In the genomic region with DNA sequence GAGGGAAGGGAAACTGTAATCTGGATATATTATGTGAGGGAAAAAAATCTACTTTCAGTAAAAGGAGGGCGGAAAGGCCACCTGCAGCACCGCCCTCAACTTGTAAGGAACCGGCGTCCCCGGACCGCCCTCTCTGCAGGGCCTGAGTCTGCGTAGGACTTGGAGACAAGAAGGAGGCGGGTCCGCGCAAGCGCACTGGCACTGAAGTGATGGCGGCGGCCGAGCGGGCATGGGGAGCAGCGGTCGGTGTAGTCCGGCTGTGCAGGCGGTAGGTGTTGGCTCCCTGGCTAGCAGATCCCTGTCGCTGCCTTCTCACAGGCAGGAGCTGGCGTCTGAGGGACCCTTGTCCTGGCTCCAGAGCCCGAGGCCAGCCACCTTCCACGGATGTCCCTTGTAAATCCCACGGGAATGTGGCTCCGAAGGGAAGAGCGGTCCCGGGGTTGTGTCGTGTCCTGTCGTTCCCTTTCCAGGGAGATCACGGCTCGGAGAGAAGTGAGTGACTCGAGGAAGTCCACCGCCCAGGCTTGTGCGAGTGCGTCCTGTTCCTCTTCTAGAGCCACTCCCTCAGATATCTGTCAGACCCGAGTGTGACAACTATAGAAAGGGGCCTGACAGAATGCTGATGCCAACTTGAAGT, we compare ENCODE assay signal across 8 mouse cellular contexts. TPM values are rescaled to one million over a fixed set of nuclear protein-coding genes. Genes with fewer than 3 reads are reported as not detected.
DNase-seq lines count a peak whose midpoint lies in the region; ATAC-seq lines count a peak whose summit lies in the region.

No protein-coding gene starts in this region.

- peak overlapping the region; percentile 94 for H3K9ac ChIP-seq in forebrain, embryonic 14.5 days (ENCODE audit: low read length)
- H3K9ac ChIP-seq in neural tube, embryonic 15.5 days (replicated peaks): peak overlapping the region; percentile 99

- under 1% methylated on average over 36 of the region's 36 CpGs for WGBS in forebrain, embryonic 14.5 days
- WGBS in neural tube, embryonic 15.5 days: under 1% methylated on average over 36 of the region's 36 CpGs

- peaks cover 4% of the 10 kb centered on the region; the same call in 1 of the 2 replicates for H3K36me3 ChIP-seq in forebrain, embryonic 14.5 days (ENCODE audit: control insufficient read depth, insufficient read depth, low read length)
- peaks cover 5% of the 10 kb centered on the region; the same call in 1 of the 2 replicates for H3K36me3 ChIP-seq in neural tube, embryonic 15.5 days

- H3K27me3 ChIP-seq in forebrain, embryonic 14.5 days (replicated peaks; ENCODE audit: control insufficient read depth, insufficient read depth, low read length): no peaks in the 10 kb centered on the region
- no peaks in the 10 kb centered on the region for H3K27me3 ChIP-seq in neural tube, embryonic 15.5 days (replicated peaks)

- peak overlapping the region; percentile 62 for H3K4me2 ChIP-seq in forebrain, embryonic 14.5 days (ENCODE audit: low read length)
- peak overlapping the region; percentile 62 for H3K4me2 ChIP-seq in neural tube, embryonic 15.5 days

- intact Hi-C loops in heart, postnatal 14 days (cut with DNase I): no loop called here

- H3K27ac ChIP-seq in forebrain, embryonic 14.5 days (ENCODE audit: low read depth, low read length): peak overlapping the region; percentile 82
- H3K27ac ChIP-seq in neural tube, embryonic 15.5 days (replicated peaks): peak overlapping the region; percentile 89

- H3K4me1 ChIP-seq in forebrain, embryonic 14.5 days (ENCODE audit: control insufficient read depth, insufficient read depth, low read length): peaks cover 3% of the 10 kb centered on the region; the same call in 1 of the 2 replicates
- peaks cover 25% of the 10 kb centered on the region for H3K4me1 ChIP-seq in neural tube, embryonic 15.5 days

- peak; percentile 99 for ATAC-seq in forebrain, embryonic 14.5 days
- peak; percentile 98 for ATAC-seq in neural tube, embryonic 15.5 days (ENCODE audit: low FRiP score)

- H3K4me3 ChIP-seq in forebrain, embryonic 14.5 days (ENCODE audit: low read depth, low read length): peak overlapping the region; percentile 80
- H3K4me3 ChIP-seq in neural tube, embryonic 15.5 days (replicated peaks): peak overlapping the region; percentile 81

- DNase-seq in ES-CJ7 (ENCODE audit: low read depth, low spot score): peak; percentile 98
- DNase-seq in cerebellum, adult 11 months: peak; percentile 93
- DNase-seq in forebrain, embryonic 14.5 days (ENCODE audit: low spot score): peak; percentile 96
- peak; percentile 96 to 97 for DNase-seq in heart, postnatal 14 days
- peak; percentile 93 for DNase-seq in layer of hippocampus, adult 11-12 months (ENCODE audit: low spot score)
- peak; percentile 94 to 97 for DNase-seq in lung, adult 18-20 months
- peak; percentile 94 for DNase-seq in testis, postnatal 14 days (ENCODE audit: low spot score)

- H3K9me3 ChIP-seq in forebrain, embryonic 14.5 days (replicated peaks; ENCODE audit: control insufficient read depth, low read length): no peaks in the 10 kb centered on the region
- no peaks in the 10 kb centered on the region for H3K9me3 ChIP-seq in neural tube, embryonic 15.5 days (replicated peaks)

RNA-seq across cellular contexts. Expression of gene Nfu1, which starts 0.8 kb away (rescaled TPM):
- polyA plus RNA-seq in forebrain, embryonic 14.5 days (2014; fragmentation: Nextera tagmentation; extraction: Ambion mirVana): 111 and 112 TPM in 2 replicates
- 10 to 100 TPM; 68.9 to 73.5 TPM for total RNA-seq in heart, postnatal 14 days (2021)
- polyA plus RNA-seq in neural tube, embryonic 15.5 days (2015; fragmentation: Nextera tagmentation; extraction: Ambion mirVana): 153 and 155 TPM in 2 replicates

RNA-seq across cellular contexts. Expression of gene Gfpt1, which starts 32.8 kb away (rescaled TPM):
- 18.2 and 21.3 TPM in 2 replicates for polyA plus RNA-seq in forebrain, embryonic 14.5 days (2014; fragmentation: Nextera tagmentation; extraction: Ambion mirVana)
- total RNA-seq in heart, postnatal 14 days (2021): 10 to 100 TPM; 14.2 to 15.5 TPM
- 19.9 and 20.5 TPM in 2 replicates for polyA plus RNA-seq in neural tube, embryonic 15.5 days (2015; fragmentation: Nextera tagmentation; extraction: Ambion mirVana)

Comparison
In these comparisons a context has a peak if more than half of its experiments do, and no peak if none do; other contexts are left out.
1. Peak in every context shown above with its lines: DNase-seq, ATAC-seq, H3K4me3 ChIP-seq and H3K27ac ChIP-seq.